Mouse (Mus musculus): ENCODE measurements around the gene Tmcc1.

DNA sequence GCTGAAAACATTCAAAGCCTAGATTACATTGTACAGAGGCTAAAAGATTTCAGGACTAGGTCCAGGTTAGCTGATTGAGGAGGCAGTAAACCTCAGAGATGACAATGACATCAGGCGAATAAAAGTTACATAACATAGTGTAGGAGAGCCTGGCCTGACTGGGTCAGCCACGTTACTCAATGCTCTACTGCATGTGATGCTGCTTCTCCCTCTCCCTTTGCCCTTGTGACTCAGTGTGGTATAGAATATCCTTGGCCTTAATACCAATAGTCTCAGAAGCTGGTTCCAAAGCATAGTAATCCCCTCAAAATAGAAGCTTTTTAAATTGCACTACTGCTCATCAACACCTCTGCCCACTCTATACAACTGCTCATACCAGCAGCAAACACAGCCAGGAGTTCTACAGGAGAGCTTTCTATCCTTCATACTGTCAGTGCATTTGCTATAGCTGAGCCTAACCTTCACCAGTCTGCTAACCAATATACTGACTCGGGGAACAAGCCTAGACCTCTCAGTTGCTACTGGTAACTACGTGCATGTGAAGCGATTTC, 155.9 kb downstream of the Tmcc1 start:
- TF ChIP-seq CTCF (IDR thresholded peaks at IDR 0.05; ENCODE audit: control insufficient read depth, insufficient read depth, insufficient read length) (no peak), USF1 (IDR thresholded peaks at IDR 0.05; ENCODE audit: low read depth) (no peak)

Measured in C2C12 (cell line).